Mouse (Mus musculus) liver, adult 2 months (tissue): Measurements from ENCODE around the gene Tmie.

ENCODE experiments used
- CTCF ChIP-seq: fragments of 200-500 bp; IDR thresholded peaks from 2 replicates; pipeline ENCODE4 v1.5.1; 2011; ENCODE audit warnings: low read depth, low read length, control low read depth
- POLR2A ChIP-seq: fragments of 200-500 bp; IDR thresholded peaks from 2 replicates; pipeline ENCODE4 v1.6.1; 2011; ENCODE audit warnings: low read length, control low read depth; ENCODE audit not compliant: insufficient read depth; ENCODE audit errors: extremely low read depth

GRCm38 (mm10) chr9:110881953-110882352 lies 2.0 kb upstream of the Tmie start:
- TF ChIP-seq POLR2A: no peak
- TF ChIP-seq CTCF: no peak
